Mouse (Mus musculus) bone marrow macrophage, adult 2 months (primary cell): Measurements from ENCODE around the gene Tepp.

ENCODE experiments used
- CTCF ChIP-seq: IDR thresholded peaks from 2 replicates; pipeline ENCODE4 v1.5.1; 2012; ENCODE audit warnings: low read depth, mild to moderate bottlenecking, low read length, moderate library complexity
- POLR2A ChIP-seq: IDR thresholded peaks from 2 replicates; pipeline ENCODE4 v1.6.1; 2012; ENCODE audit warnings: mild to moderate bottlenecking, low read depth, low read length, borderline replicate concordance

- TF ChIP-seq POLR2A = no peak
- no peak for TF ChIP-seq CTCF
These were observed 37.5 kb upstream of the Tepp start for GRCm38 (mm10) chr8:95272871-95273270.
